Mouse (Mus musculus) cerebellum, adult 2 months (tissue): ENCODE results near the gene Hist1h4h. TPM values are rescaled to one million over a fixed set of nuclear protein-coding genes. Genes with fewer than 3 reads are reported as not detected.

Experiments used
- DNase-seq, 2 experiments: peaks; one replicate each; pipeline ENCODE4 v3.0.0; 2021
- H3K27ac ChIP-seq: fragments of 200-500 bp; 2 replicates; pipeline ENCODE4 v1.5.1; 2012; ENCODE audit warnings: low read length, control low read depth, inconsistent platforms; ENCODE audit not compliant: insufficient read depth
- H3K27me3 ChIP-seq: fragments of 200-500 bp; 2 replicates; pipeline ENCODE4 v1.6.1; 2012; ENCODE audit warnings: inconsistent platforms, mild to moderate bottlenecking, low read length, moderate library complexity; ENCODE audit not compliant: control insufficient read depth, insufficient read depth
- H3K4me1 ChIP-seq: fragments of 200-500 bp; 2 replicates; pipeline ENCODE4 v1.6.1; 2011; ENCODE audit warnings: low read length; ENCODE audit not compliant: control insufficient read depth, insufficient read depth
- H3K4me3 ChIP-seq: fragments of 200-500 bp; replicated peaks from 2 replicates; pipeline ENCODE3; 2011; ENCODE audit warnings: mild to moderate bottlenecking, low read depth, low read length, control low read depth; ENCODE audit not compliant: insufficient read depth
- CTCF ChIP-seq: fragments of 200-500 bp; IDR thresholded peaks from 2 replicates; pipeline ENCODE4 v1.5.1; 2011; ENCODE audit warnings: low read depth, mild to moderate bottlenecking, control low read depth, low read length, moderate library complexity, borderline replicate concordance; ENCODE audit not compliant: insufficient read depth
- POLR2A ChIP-seq: fragments of 200-500 bp; IDR thresholded peaks from 2 replicates; pipeline ENCODE4 v1.6.1; 2011; ENCODE audit warnings: low read length, control low read depth, borderline replicate concordance; ENCODE audit not compliant: insufficient read depth
- WGBS: fragments of 180-500 bp; shearing (Covaris S2); methylation state at CpG from one replicate; pipeline ENCODE4 v1.1.7; 2018; 5-methylcytosine and 5-hydroxymethylcytosine counted together
- polyA plus RNA-seq: library from polyadenylated mRNA; depleted of rRNA; stranded (reverse); fragments of >200 nt; gene quantifications from 2 replicates; pipeline ENCODE4 v1.2.3, GENCODE M21; 2012; rRNA removed

The Hist1h4h gene
- 33.0 and 35.8 TPM in 2 replicates for polyA plus RNA-seq

DNA sequence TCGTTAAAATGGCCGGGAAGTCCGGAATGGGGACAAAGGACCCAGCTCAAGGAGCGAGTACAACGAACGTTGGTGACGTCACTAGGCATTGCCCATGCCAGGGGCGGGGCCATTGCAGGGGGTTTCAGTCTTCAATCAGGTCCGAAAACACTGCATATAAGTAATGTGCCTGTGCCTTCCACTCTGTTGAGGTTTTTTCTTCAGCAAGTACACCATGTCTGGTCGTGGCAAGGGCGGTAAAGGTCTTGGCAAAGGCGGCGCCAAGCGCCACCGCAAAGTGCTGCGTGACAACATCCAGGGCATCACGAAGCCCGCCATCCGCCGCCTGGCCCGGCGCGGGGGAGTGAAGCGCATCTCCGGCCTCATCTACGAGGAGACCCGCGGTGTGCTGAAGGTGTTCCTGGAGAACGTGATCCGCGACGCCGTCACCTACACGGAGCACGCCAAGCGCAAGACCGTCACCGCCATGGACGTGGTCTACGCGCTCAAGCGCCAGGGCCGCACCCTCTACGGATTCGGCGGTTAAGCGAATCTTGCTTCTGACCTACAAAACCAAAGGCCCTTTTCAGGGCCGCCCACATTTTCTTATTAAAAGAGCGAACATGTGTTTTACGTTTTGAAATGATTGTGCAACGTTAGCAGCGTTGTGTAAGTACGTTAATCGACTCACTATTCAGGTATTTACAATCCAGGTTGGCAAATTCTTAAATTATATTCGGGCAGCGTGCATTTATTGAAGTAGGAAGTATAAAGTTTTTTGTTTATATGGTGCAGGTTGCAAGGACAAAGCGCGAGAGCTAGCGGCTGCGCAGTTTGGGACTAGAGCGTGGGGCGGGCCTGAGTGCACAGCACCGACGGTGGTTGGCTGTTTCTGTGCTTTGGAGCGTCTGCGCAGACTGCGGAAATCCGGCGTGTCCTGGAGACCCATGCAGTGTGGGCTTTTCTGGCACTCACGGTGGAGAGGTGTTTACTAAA is at the start of gene Hist1h4h:
TSS of gene Hist1h4h (plus strand) at position 150 of the 975 bp plus-strand sequence.
- DNase-seq: peak; percentile 98 to 99
- Histone ChIP-seq H3K27ac (peak within 1 kb of the TSS; percentile 94), H3K4me3 (peak within 1 kb of the TSS; percentile 64), H3K4me1 (peaks cover 4% of the 10 kb centered on the region; the same call in 1 of the 2 replicates), H3K27me3 (no peaks in the 10 kb centered on the region)
- WGBS: under 1% methylated on average over 63 of the region's 70 CpGs
- TF ChIP-seq POLR2A (peak; percentile 98), CTCF (no peak)

DNA sequence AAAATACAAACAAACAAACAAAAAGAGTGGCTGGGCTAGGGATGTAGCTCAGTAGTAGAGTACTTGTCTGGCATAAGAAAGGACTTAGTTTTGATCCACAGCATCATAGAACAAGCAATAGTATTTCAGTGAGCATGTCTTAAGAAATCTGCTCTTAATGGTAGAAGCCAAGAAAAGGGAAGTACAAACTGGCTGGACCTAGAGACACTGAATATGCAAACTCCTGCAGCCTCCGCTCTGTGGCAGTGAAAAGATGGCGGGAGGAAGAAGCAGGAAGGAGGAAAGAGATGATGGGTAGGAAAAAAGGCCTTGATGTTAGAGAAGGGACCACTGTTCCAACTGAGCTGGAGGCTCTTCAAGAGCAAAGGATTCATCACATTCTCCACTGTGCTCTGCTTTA is 47.7 kb upstream of the Hist1h4h start:
- Histone ChIP-seq H3K4me3 (no peak overlapping the region), H3K27me3 (no peaks in the 10 kb centered on the region), H3K27ac (no peak overlapping the region), H3K4me1 (no peaks in the 10 kb centered on the region)
- 90% methylated on average over 2 of the region's 2 CpGs for WGBS
- TF ChIP-seq POLR2A (no peak), CTCF (no peak)
- no peak for DNase-seq

DNA sequence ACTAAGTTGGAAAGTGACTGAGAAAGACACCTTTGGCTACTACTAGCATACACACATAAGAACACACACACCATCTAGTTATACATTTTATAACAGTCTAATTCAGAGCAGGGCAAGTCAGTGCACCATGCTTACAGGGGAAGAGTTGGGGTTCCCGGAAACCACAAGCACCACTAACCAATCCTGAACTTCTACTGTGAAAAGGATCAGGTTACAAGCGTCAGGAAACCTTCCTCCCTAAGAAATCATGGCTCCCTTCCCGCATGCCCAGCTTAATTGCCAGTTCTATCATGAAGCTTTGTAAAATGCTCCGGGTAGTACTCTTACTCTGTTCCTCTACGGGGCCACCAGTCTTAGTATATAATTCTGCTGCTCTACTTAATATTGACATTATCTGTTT is 45.6 kb upstream of the Hist1h4h start:
- Histone ChIP-seq H3K27ac (no peak overlapping the region), H3K27me3 (no peaks in the 10 kb centered on the region), H3K4me3 (no peak overlapping the region), H3K4me1 (no peaks in the 10 kb centered on the region)
- TF ChIP-seq CTCF (no peak), POLR2A (no peak)
- 54% methylated on average over 5 of the region's 5 CpGs for WGBS
- no peak for DNase-seq

DNA sequence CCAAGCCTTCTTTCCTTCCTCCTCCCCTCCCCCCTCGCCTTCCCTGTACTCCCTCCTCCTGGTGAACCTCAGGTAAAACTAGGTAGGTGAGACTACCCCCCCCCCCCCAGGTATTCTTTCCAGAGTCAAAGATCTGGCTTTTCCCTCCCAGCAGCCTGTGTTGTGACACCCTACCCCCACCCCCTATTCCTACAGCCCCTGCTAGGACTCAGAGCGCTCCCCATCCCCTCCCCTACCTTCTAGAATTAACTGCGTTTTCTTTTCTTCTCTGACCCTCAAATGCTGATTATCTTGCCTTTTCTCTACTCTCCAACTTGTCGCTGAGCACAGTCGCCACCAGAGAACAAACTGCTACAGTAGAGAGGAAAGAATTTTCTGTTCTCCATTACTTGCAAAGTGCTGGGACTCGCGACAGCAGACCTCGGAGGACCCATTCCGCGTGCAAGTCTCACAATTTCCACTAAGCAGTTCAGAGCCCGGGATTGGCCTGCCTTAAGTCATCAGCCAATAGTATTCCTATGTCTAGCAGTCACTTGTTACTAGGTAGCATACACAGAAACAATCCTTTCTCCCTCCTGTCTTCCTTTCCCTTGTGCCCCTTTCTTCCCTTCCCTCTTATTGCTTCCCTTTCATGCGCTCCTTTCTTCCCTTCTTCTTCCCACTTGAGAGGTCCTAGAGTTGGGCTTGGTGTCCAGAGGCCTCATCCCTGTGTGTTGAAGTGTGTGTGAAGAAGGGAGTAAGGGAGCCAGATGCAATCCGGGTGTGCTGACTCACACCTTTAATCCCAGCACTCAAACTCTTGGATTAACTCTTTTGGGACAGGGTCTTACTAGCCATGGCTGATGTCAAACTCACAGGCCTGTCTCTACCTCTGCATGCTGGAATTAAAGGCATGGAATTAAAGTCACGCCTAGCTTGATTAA is 42.2 kb upstream of the Hist1h4h start, which contains the start of gene Btn2a2:
TSS of gene Btn2a2 (minus strand) at position 458 of the 923 bp plus-strand sequence.
- TF ChIP-seq CTCF: no peak
- no peak for TF ChIP-seq POLR2A
- peak within 1 kb of the TSS; percentile 43 for H3K4me3 ChIP-seq
- no peak within 1 kb of the TSS for H3K27ac ChIP-seq
- peak; percentile 49 to 61 for DNase-seq
- H3K27me3 ChIP-seq: no peaks in the 10 kb centered on the region; the same call in 1 of the 2 replicates
- no peaks in the 10 kb centered on the region for H3K4me1 ChIP-seq
- 11% methylated on average over 14 of the region's 14 CpGs for WGBS

DNA sequence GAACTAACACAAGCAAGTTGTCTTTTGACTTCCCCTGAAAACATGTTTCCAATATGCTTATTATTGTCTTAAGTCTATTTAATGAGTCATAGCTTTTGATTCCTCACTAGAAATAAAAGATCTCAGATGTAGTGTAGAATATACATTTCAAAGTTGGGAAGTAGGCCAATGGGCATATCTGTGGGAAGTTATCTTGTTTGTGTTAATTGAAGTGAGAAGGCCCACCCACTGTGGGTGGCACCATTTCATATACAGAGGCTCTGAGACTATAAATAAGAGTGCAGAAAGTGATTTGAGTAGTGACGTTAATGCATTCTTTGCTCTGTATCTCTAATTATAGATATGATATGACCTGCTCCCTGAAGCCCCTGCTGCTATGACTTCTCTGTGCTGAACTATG is 40.0 kb upstream of the Hist1h4h start:
- H3K4me3 ChIP-seq: no peak overlapping the region
- no peaks in the 10 kb centered on the region for H3K4me1 ChIP-seq
- TF ChIP-seq CTCF (no peak), POLR2A (no peak)
- no peak overlapping the region for H3K27ac ChIP-seq
- H3K27me3 ChIP-seq: no peaks in the 10 kb centered on the region; the same call in 1 of the 2 replicates
- DNase-seq: no peak
- WGBS: 69% methylated on average over 1 of the region's 1 CpGs

DNA sequence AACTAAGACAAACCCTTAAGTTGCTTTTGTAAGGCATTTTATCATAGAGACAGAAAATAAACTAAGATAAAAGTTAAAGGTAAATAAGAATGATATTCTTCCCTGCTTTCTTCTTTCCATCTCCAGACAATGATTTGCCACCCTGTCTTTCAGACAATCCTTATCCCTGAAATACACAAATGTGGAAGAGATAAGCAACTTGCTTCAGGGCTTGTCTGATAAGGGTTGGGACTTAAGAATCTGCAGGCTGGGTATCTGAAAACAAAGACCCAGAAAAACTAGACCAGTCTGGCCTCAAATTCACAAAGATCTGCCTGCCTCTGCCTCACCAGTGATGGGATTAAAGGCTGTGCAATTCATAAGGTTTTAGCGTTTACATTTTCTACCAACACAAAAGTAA is 39.6 kb upstream of the Hist1h4h start:
- Histone ChIP-seq H3K27ac (no peak overlapping the region), H3K27me3 (no peaks in the 10 kb centered on the region; the same call in 1 of the 2 replicates), H3K4me1 (no peaks in the 10 kb centered on the region), H3K4me3 (no peak overlapping the region)
- 25% methylated on average over 1 of the region's 1 CpGs for WGBS
- TF ChIP-seq POLR2A (no peak), CTCF (no peak)
- no peak for DNase-seq

DNA sequence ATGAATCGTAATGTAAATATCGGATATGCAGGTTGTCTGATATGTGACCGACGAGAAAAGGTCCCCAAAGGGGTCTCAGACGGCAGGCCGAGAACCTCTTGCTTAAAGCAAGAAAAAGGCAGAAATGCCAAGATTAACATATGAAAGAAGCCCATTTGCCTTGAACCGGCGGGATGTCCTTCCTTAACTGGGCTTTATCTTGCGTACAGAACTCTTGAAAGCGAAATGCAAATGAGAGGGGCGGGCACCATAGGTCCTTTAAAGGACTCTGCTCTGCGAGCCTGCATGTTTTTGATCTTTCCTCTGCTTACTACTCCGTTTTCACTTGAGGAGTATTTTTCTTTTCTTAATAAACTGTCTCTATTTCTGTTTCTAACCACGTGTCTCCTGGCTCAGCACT is 38.9 kb upstream of the Hist1h4h start:
- Histone ChIP-seq H3K27me3 (no peaks in the 10 kb centered on the region; the same call in 1 of the 2 replicates), H3K4me1 (no peaks in the 10 kb centered on the region), H3K27ac (no peak overlapping the region), H3K4me3 (no peak overlapping the region)
- TF ChIP-seq POLR2A (no peak), CTCF (no peak)
- 36% methylated on average over 14 of the region's 14 CpGs for WGBS
- no peak for DNase-seq
